Mouse (Mus musculus): ENCODE results near the gene Homez. TPM values are rescaled to one million over a fixed set of nuclear protein-coding genes. Genes with fewer than 3 reads are reported as not detected.

Gene Homez
- polyA plus RNA-seq, 1 experiment = 11.4 TPM

DNA sequence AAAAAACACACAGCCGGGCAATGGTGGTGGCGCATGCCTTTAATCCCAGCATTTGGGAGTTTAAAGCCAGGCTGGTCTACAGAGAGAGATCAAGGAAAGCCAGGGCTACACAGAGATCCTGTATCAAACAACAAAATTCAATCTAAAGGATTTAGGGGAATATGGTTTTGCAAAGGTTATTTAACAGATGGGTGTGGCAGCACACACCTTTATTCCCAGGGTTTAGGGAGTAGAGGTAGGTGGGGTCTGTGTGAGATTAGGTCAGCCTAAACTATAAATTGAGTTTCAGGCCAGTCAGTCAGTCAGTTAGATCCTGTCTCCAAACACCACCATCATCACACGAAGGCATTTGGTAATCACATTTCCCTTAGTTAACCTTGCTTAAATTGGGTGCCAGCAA is 21.4 kb upstream of the Homez start, which contains the start of gene Pabpn1:
Gene Pabpn1, plus strand, starts transcription at position 301 of the 400 bp plus-strand sequence.
- no peak for DNase-seq (ENCODE audit: low read depth)
- no peak for TF ChIP-seq POLR2A (IDR thresholded peaks at IDR 0.05; ENCODE audit: borderline replicate concordance, extremely low read depth, insufficient read depth, insufficient read length, poor library complexity, severe bottlenecking)
- no peak for TF ChIP-seq CTCF (IDR thresholded peaks at IDR 0.05; ENCODE audit: borderline replicate concordance, extremely low read depth, insufficient read depth, insufficient read length)

DNA sequence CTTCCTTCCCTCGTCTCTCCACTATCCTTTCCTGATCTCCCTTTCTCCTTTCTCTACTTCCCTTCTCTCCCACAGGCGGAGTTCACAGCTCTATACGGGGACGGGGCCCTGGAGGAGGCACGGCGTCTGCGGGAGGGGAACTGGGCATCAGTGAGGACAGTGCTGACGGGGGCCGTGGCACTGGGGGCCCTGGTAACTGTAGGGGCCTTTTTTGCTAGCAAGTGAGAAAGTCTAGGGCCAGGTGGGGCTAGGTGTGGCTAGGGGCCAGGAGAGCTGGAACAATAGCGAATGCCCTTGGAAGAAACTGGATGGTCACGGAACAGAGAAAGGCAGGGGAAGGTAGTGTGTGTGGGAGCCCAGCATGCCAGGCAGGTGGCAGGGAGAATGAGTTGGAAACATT is 14.5 kb upstream of the Homez start:
- TF ChIP-seq POLR2A (IDR thresholded peaks at IDR 0.05; ENCODE audit: borderline replicate concordance, extremely low read depth, insufficient read depth, insufficient read length, poor library complexity, severe bottlenecking) (no peak), CTCF (IDR thresholded peaks at IDR 0.05; ENCODE audit: borderline replicate concordance, extremely low read depth, insufficient read depth, insufficient read length) (no peak)
- no peak for DNase-seq (ENCODE audit: low read depth)

DNA sequence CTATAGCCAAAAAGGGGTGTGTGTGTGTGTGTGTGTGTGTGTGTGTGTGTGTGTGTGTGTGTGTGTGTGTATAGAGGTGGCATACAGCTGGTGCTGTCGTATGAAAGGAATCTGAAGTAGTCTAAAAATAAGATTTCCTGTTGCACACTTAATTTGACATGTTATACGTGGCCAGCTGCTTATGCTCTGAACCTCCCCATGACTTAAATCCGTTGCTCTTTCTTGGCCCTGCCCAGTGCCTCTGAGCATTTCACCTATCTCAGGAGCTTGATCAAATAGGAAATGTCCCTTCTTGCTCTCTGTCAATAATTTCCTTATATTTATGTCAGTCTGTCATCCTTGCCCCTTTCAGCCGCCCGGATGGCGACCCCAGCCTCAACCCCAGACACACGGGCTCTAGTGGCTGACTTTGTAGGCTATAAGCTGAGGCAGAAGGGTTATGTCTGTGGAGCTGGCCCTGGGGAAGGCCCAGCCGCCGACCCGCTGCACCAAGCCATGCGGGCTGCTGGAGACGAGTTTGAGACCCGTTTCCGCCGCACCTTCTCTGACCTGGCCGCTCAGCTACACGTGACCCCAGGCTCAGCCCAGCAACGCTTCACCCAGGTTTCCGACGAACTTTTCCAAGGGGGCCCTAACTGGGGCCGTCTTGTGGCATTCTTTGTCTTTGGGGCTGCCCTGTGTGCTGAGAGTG is 13.4 kb upstream of the Homez start:
- DNase-seq (ENCODE audit: low read depth) = no peak

DNA sequence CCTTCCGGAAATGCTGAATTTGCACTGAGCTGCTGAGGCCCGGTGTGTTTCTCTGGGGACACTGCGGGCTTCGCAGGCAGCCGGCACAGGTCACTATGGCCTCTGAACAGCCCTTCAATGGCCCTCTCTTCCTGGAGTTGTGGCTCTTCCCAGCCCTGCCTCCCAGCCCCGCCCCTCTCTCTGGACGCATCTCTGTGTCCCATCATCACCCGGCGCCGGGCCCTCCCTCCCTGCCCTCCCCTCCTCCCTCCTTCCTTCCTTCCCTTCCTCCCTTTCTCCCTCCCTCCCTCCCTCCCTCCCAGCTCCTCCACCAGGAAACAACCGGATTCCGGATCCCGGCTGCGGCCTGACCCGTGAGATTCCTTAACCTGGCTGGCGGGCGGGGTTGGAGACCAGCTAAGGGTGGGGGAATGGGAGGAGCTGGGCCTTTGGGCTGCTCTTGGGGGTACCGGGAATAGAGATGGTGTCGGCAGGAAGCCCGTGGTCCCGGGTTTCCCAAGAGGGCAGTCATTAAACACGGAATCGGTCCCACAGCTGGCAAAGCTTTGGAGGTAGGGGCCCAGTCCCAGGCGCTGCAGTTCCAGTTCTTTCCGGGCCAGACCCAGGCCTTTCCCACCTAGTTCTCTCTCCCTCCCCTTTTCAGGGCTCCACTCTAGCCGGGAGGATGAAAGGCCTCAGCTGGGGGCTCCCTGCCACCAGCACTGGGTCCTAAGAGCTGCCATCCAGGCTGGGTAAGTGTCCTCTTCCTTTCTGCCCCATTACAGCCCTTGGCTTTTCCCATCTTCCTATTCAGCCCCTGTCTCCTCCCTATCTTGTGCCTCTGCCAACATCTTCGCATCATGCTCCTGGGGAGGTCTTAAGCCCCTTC is 12.6 kb upstream of the Homez start, which contains the start of the genes Bcl2l2 and Gm20521:
Gene Bcl2l2, plus strand, starts transcription at position 224 of the 868 bp plus-strand sequence.
Gene Gm20521, plus strand, starts transcription at position 288 of the 868 bp plus-strand sequence.
- TF ChIP-seq CTCF (IDR thresholded peaks at IDR 0.05; ENCODE audit: borderline replicate concordance, extremely low read depth, insufficient read depth, insufficient read length) (no peak), POLR2A (IDR thresholded peaks at IDR 0.05; ENCODE audit: borderline replicate concordance, extremely low read depth, insufficient read depth, insufficient read length, poor library complexity, severe bottlenecking) (peak; percentile 46; the same call in 1 of the 2 replicates)

More for the DNA sequence above, 13.4 kb upstream of the Homez start:
- TF ChIP-seq CTCF (IDR thresholded peaks at IDR 0.05; ENCODE audit: borderline replicate concordance, extremely low read depth, insufficient read depth, insufficient read length) (no peak), POLR2A (IDR thresholded peaks at IDR 0.05; ENCODE audit: borderline replicate concordance, extremely low read depth, insufficient read depth, insufficient read length, poor library complexity, severe bottlenecking) (no peak)

DNA sequence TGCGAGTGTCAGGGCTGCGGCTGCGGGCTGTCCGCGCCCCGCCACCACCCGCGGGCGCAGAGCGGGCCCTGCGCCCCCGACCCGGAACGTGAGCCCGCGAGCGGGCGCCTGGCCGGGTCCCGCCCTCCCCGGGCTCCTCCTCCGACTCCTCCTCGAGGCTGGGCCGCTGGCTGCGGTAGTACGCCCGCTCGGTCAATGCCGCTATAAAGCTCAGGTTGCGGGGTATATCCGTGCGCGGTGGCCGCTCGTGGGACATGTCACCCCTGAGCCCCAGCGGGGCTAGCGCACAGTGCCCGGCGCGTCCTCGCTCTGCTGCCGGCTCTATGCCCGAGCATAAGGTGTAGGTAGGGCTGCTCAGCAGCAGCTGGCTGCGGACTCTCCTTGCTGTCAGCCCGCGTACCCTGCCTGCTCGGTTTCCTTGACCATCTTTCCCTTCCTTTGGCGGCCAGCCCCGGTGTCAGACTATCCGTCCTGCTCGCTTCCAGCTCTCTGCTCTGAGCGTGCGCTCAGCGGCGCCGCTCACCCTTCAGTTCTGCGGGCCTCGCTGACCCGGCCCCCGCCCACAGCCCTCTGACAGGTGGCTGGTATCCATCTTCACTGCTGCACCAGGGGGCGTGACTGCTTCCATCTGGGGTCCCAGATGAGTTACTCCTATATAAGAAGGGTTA is 6.4 kb upstream of the Homez start, which contains the start of gene Ppp1r3e:
Gene Ppp1r3e, minus strand, starts transcription at position 503 of the 668 bp plus-strand sequence.
- TF ChIP-seq POLR2A (IDR thresholded peaks at IDR 0.05; ENCODE audit: borderline replicate concordance, extremely low read depth, insufficient read depth, insufficient read length, poor library complexity, severe bottlenecking) (peak; percentile 4; the same call in 1 of the 2 replicates), CTCF (IDR thresholded peaks at IDR 0.05; ENCODE audit: borderline replicate concordance, extremely low read depth, insufficient read depth, insufficient read length) (no peak)
- peak; percentile 66 for DNase-seq (ENCODE audit: low read depth)

More for the DNA sequence above, 12.6 kb upstream of the Homez start, which contains the start of the genes Bcl2l2 and Gm20521:
- peak; percentile 93 for DNase-seq (ENCODE audit: low read depth)

DNA sequence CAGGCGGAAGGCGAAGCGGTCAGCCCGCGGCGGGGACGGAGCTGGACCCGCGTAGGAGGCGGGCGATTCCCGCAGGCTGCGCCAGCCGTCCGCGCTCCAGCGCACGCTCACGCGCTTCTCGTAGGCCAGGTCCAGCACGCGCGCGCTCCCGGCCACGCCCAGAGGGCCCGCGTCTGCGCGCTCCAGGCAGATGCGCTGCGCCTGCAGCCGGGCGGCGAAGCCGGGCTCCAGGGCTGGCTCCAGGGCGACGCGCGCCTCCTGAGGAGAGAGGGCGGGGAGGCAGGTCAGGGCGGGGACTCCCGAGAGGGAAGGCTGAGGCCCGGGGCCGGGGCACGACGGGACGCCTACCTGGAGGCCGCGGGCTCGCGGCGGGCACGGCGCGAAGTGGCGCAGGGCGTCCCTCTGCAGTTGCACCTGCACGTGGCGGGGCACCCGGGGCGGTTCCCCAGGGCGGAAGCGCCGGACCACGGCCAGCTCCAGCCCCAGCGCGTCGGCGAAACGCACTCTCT is 5.8 kb upstream of the Homez start:
- DNase-seq (ENCODE audit: low read depth) = peak; percentile 97
- TF ChIP-seq CTCF (IDR thresholded peaks at IDR 0.05; ENCODE audit: borderline replicate concordance, extremely low read depth, insufficient read depth, insufficient read length) (no peak), POLR2A (IDR thresholded peaks at IDR 0.05; ENCODE audit: borderline replicate concordance, extremely low read depth, insufficient read depth, insufficient read length, poor library complexity, severe bottlenecking) (peak; percentile 100)

DNA sequence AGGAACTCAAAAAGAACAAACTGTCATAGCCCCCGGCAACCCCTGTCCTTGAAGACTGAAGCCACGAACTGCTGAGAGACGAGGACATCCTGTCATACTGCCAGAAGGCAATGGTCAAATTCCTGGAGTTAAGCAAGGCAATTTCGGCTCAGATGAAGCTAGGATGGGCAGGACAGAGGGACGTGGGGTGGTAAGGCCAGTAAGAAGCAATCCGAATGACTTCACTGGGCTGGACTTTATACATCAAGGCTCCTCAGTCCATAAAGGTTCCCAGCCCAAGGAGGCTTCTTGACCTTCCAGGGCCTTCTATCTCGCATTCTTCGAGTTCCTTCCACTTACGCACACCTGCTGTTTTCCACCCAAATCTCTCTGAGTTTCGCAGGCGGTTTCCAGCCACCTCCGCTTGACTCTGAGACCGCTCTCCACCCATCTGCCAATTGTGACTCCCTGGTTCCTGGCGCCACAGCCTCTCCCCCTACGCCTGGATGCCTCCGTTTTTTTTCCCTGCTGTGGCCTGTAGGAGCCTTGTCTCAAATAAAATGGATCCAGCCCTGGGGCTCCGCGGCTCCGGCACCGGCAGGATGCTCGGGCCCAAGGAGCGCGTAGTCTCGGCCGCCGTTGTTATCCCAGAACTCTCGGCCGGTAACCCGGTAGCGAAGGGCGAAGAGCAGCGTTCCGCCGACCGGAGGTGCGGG is 5.2 kb upstream of the Homez start:
- no peak for DNase-seq (ENCODE audit: low read depth)
- no peak for TF ChIP-seq CTCF (IDR thresholded peaks at IDR 0.05; ENCODE audit: borderline replicate concordance, extremely low read depth, insufficient read depth, insufficient read length)
- TF ChIP-seq POLR2A (IDR thresholded peaks at IDR 0.05; ENCODE audit: borderline replicate concordance, extremely low read depth, insufficient read depth, insufficient read length, poor library complexity, severe bottlenecking) = no peak

DNA sequence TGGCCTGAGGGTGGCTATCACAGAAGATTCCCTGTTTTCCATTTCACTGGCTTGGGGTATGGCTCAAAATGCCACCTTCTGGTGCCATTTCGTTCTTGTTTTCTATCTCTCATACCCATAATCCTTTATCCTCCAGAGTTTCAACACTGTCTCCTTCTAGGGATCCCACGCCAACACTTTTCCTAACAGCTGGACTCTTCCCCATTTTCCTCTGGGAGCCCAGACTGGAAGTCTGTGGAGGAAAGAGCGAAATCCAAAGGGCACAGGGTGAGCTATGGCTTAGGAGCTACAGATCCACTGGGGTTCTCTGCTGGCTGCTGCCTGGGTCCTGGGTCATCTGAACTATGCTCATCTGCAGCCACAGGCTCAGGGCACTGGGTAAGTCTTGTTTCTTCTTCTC is 3.4 kb upstream of the Homez start:
- TF ChIP-seq CTCF (IDR thresholded peaks at IDR 0.05; ENCODE audit: borderline replicate concordance, extremely low read depth, insufficient read depth, insufficient read length) = no peak
- no peak for DNase-seq (ENCODE audit: low read depth)

DNA sequence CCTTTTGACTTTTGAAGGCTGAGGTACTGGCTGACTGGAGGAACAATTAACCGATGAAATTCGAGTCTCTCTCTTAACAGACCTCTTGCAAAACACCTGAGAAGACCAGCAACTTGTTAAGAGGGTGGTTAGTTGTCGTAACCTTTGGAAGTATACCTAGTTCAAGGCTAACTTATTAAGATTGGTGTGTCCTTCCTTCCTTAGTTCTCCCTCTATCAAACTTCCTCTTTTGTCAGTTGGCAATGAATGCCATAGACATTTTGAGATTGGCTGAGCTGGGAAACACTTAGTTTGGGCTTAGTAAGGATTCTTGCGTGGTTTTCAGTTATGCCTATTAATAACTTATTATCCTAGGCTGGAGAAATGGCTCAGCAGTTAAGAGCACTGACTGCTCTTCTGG is 2.7 kb downstream of the Homez start:
- TF ChIP-seq CTCF (IDR thresholded peaks at IDR 0.05; ENCODE audit: borderline replicate concordance, extremely low read depth, insufficient read depth, insufficient read length) (no peak), POLR2A (IDR thresholded peaks at IDR 0.05; ENCODE audit: borderline replicate concordance, extremely low read depth, insufficient read depth, insufficient read length, poor library complexity, severe bottlenecking) (no peak)
- DNase-seq (ENCODE audit: low read depth) = no peak

DNA sequence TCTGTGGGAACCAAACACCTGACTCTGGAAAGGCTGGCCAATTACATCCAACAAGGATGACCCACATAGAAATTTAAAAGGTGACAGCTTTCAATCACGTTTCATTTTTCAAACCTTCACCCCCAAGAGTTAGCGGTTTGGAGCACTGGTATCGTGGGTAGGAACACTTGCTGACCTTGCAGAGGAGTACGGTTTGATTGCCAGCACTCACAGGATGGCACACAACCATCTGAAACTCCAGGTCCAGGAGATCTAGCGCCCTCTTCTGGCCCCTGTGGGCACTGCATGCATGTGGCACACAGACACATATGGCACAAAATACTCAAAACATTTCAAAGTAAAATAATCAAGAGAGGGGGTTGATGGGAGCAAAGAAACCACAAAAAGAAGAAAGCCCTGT is 3.8 kb downstream of the Homez start:
- no peak for TF ChIP-seq POLR2A (IDR thresholded peaks at IDR 0.05; ENCODE audit: borderline replicate concordance, extremely low read depth, insufficient read depth, insufficient read length, poor library complexity, severe bottlenecking)
- TF ChIP-seq CTCF (IDR thresholded peaks at IDR 0.05; ENCODE audit: borderline replicate concordance, extremely low read depth, insufficient read depth, insufficient read length) = peak; percentile 52; the same call in 1 of the 2 replicates
- no peak for DNase-seq (ENCODE audit: low read depth)
